Mouse (Mus musculus): ENCODE data around the gene Vmn2r103. TPM values are rescaled to one million over a fixed set of nuclear protein-coding genes. Genes with fewer than 3 reads are reported as not detected.

Gene Vmn2r103
- polyA plus RNA-seq (2015; fragmentation: Nextera tagmentation; extraction: Ambion mirVana): not detected in 2 replicates

- Histone ChIP-seq H3K9ac (ENCODE audit: low read length) (no peak within 1 kb of the TSS), H3K4me2 (ENCODE audit: low read depth, low read length) (no peak within 1 kb of the TSS), H3K4me3 (ENCODE audit: low read length) (no peak within 1 kb of the TSS), H3K27ac (ENCODE audit: low read length) (no peak within 1 kb of the TSS), H3K9me3 (replicated peaks; ENCODE audit: control insufficient read depth, low read length) (no peaks in the 10 kb centered on the region), H3K27me3 (ENCODE audit: control insufficient read depth, insufficient read depth, low read length) (no peaks in the 10 kb centered on the region), H3K36me3 (ENCODE audit: control insufficient read depth, insufficient read depth) (no peaks in the 10 kb centered on the region), H3K4me1 (ENCODE audit: control insufficient read depth, insufficient read depth, low read length) (no peaks in the 10 kb centered on the region)
- 46% methylated on average over 4 of the region's 4 CpGs for WGBS
- ATAC-seq (replicated peaks; ENCODE audit: extremely low read depth, insufficient read depth, low FRiP score): no peak
These were observed at the start of gene Vmn2r103 for GRCm38 (mm10) chr17:19773063-19773462. Vmn2r103 (plus strand) TSS chr17:19773363.

- Histone ChIP-seq H3K27me3 (ENCODE audit: control insufficient read depth, insufficient read depth, low read length) (no peaks in the 10 kb centered on the region), H3K4me3 (ENCODE audit: low read length) (no peak overlapping the region), H3K27ac (ENCODE audit: low read length) (no peak overlapping the region), H3K4me1 (ENCODE audit: control insufficient read depth, insufficient read depth, low read length) (no peaks in the 10 kb centered on the region), H3K9me3 (replicated peaks; ENCODE audit: control insufficient read depth, low read length) (no peaks in the 10 kb centered on the region), H3K9ac (ENCODE audit: low read length) (no peak overlapping the region), H3K36me3 (ENCODE audit: control insufficient read depth, insufficient read depth) (no peaks in the 10 kb centered on the region), H3K4me2 (ENCODE audit: low read depth, low read length) (no peak overlapping the region)
- WGBS: 77% methylated on average over 4 of the region's 4 CpGs
- no peak for ATAC-seq (replicated peaks; ENCODE audit: extremely low read depth, insufficient read depth, low FRiP score)
These were observed 5.8 kb downstream of the Vmn2r103 start for GRCm38 (mm10) chr17:19778994-19779393.

GRCm38 (mm10) chr17:19789248-19789647 lies 16.1 kb downstream of the Vmn2r103 start:
- Histone ChIP-seq H3K27me3 (ENCODE audit: control insufficient read depth, insufficient read depth, low read length) (no peaks in the 10 kb centered on the region), H3K9me3 (replicated peaks; ENCODE audit: control insufficient read depth, low read length) (no peaks in the 10 kb centered on the region; the same call in 1 of the 2 replicates), H3K4me3 (ENCODE audit: low read length) (no peak overlapping the region), H3K9ac (ENCODE audit: low read length) (no peak overlapping the region), H3K27ac (ENCODE audit: low read length) (no peak overlapping the region), H3K36me3 (ENCODE audit: control insufficient read depth, insufficient read depth) (no peaks in the 10 kb centered on the region), H3K4me2 (ENCODE audit: low read depth, low read length) (no peak overlapping the region), H3K4me1 (ENCODE audit: control insufficient read depth, insufficient read depth, low read length) (no peaks in the 10 kb centered on the region)
- ATAC-seq (replicated peaks; ENCODE audit: extremely low read depth, insufficient read depth, low FRiP score): no peak
- 59% methylated on average over 1 of the region's 1 CpGs for WGBS

Other genes with a start within 250 kb of the Vmn2r103 start
- not detected in 2 replicates for gene Vmn2r101, start 196.1 kb upstream of the Vmn2r103 start, polyA plus RNA-seq (2015; fragmentation: Nextera tagmentation; extraction: Ambion mirVana)
- not detected in 2 replicates for gene Vmn2r102, start 113.0 kb upstream of the Vmn2r103 start, polyA plus RNA-seq (2015; fragmentation: Nextera tagmentation; extraction: Ambion mirVana)